16 mouse cellular contexts compared by ENCODE assay signal in genomic region chr10:28223602-28224001, GRCm38 (mm10).
"Had no signal": no experiment of that assay in that cellular context is flagged by ENCODE, and none has a peak within 500 bp of the region (broad histone marks: within the 10 kb centered on the region; RNA-seq: fewer than 3 reads in every experiment).

No protein-coding gene starts in this region.

- DNase-seq: kidney, adult 2 months; kidney, postnatal 14 days; left cerebral cortex, postnatal 4 days; lung, embryonic 14.5 days; lung, postnatal 10 days; lung, postnatal 4 days; right cerebral cortex, adult 18-20 months; right cerebral cortex, postnatal 25 days; thymus, postnatal 36 days had no signal

- H3K36me3 ChIP-seq: kidney, embryonic 15.5 days; limb, embryonic 15.5 days; liver, embryonic 12.5 days; midbrain, embryonic 10.5 days; neural tube, embryonic 12.5 days had no signal

- H3K4me3 ChIP-seq: kidney, embryonic 15.5 days; limb, embryonic 15.5 days; liver, embryonic 12.5 days; midbrain, embryonic 10.5 days; myocyte; neural tube, embryonic 12.5 days had no signal

- H3K9ac ChIP-seq: kidney, embryonic 15.5 days; limb, embryonic 15.5 days; liver, embryonic 12.5 days; lung, embryonic 14.5 days; neural tube, embryonic 12.5 days had no signal

- H3K27ac ChIP-seq: kidney, embryonic 15.5 days; liver, embryonic 12.5 days; neural tube, embryonic 12.5 days had no signal

- H3K4me2 ChIP-seq: kidney, embryonic 15.5 days; limb, embryonic 15.5 days; liver, embryonic 12.5 days; lung, embryonic 14.5 days; neural tube, embryonic 12.5 days had no signal

- H3K9me3 ChIP-seq: kidney, embryonic 15.5 days; limb, embryonic 15.5 days; liver, embryonic 12.5 days; midbrain, embryonic 10.5 days; neural tube, embryonic 12.5 days had no signal

- ATAC-seq: intestine, embryonic 16.5 days; liver, embryonic 12.5 days had no signal

- H3K4me1 ChIP-seq: liver, embryonic 12.5 days; neural tube, embryonic 12.5 days had no signal

- H3K27me3 ChIP-seq: kidney, embryonic 15.5 days; limb, embryonic 15.5 days; liver, embryonic 12.5 days; neural tube, embryonic 12.5 days had no signal
